Mouse (Mus musculus) midbrain, embryonic 10.5 days (tissue): Measurements from ENCODE around the gene Shank2. TPM values are rescaled to one million over a fixed set of nuclear protein-coding genes. Genes with fewer than 3 reads are reported as not detected.

ENCODE experiments used
- DNase-seq: peaks from one replicate; pipeline ENCODE4 v3.0.0-alpha.2; 2017; ENCODE audit warnings: low spot score
- H3K27ac ChIP-seq: fragments of 300-500 bp; sonication (generic); replicated peaks from 2 replicates; pipeline ENCODE4 v1.5.1; 2016; ENCODE audit warnings: mild to moderate bottlenecking
- H3K27me3 ChIP-seq: fragments of 300-500 bp; sonication (generic); 2 replicates; pipeline ENCODE4 v1.6.1; 2016; ENCODE audit warnings: low read depth, mild to moderate bottlenecking; ENCODE audit not compliant: poor library complexity, severe bottlenecking
- H3K36me3 ChIP-seq: fragments of 300-500 bp; sonication (generic); 2 replicates; pipeline ENCODE4 v1.6.1; 2016; ENCODE audit warnings: mild to moderate bottlenecking, moderate library complexity
- H3K4me1 ChIP-seq: fragments of 300-500 bp; sonication (generic); 2 replicates; pipeline ENCODE4 v1.6.1; 2016
- H3K4me3 ChIP-seq: fragments of 300-500 bp; sonication (generic); 2 replicates; pipeline ENCODE4 v1.5.1; 2016; ENCODE audit warnings: mild to moderate bottlenecking, moderate library complexity
- H3K9me3 ChIP-seq: fragments of 300-500 bp; sonication (generic); replicated peaks from 2 replicates; pipeline ENCODE4 v1.6.1; 2016; ENCODE audit warnings: mild to moderate bottlenecking
- WGBS: fragments of 180-500 bp; shearing (Covaris S2); methylation state at CpG from one replicate; pipeline ENCODE4 v1.1.7; 2016; 5-methylcytosine and 5-hydroxymethylcytosine counted together
- polyA plus RNA-seq: library from polyadenylated mRNA; unstranded; fragments of >200 nt; fragmentation: Nextera tagmentation; extraction: Ambion mirVana; gene quantifications from 2 replicates; pipeline ENCODE4 v1.2.1, GENCODE M21; 2016

The Shank2 gene
- polyA plus RNA-seq, 1 experiment from 2014 or later = 0.91 TPM

DNA sequence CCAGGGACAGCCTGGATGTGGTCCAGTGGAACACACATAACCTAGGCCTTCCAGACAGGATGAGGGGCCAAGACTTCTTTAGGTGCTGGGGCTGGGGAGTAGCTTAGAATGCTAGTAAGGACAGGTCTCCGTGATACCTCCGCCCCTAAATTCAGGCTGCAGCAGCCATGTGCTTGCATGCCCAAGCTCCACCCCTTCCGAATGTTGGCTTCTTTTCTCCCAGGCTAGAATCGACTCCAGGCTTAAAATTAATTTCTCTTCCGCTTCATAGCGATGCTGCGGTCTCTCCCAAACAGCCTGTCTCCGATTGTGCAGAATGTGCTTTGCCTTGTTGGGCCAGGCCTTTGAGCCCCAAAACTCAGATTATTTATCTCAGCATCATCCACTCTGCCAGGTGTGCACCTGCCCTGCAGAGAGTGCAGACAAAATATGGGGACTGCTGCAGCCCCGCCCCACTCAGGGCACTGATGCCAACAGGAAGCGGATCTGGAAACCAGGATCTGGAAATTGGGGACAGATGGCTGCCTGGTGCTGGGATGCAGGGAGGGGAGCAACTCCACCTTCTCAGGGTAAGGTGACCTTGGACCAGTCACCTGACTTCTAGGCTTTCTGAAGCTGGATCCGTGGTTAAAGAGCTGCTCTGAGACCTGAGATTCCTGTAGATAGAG lies 312.8 kb downstream of the Shank2 start:
- Histone ChIP-seq H3K9me3 (no peaks in the 10 kb centered on the region), H3K4me1 (peaks cover 15% of the 10 kb centered on the region), H3K4me3 (no peak overlapping the region), H3K27ac (no peak overlapping the region), H3K27me3 (no peaks in the 10 kb centered on the region), H3K36me3 (no peaks in the 10 kb centered on the region)
- DNase-seq = no peak
- WGBS = 88% methylated on average over 11 of the region's 11 CpGs

DNA sequence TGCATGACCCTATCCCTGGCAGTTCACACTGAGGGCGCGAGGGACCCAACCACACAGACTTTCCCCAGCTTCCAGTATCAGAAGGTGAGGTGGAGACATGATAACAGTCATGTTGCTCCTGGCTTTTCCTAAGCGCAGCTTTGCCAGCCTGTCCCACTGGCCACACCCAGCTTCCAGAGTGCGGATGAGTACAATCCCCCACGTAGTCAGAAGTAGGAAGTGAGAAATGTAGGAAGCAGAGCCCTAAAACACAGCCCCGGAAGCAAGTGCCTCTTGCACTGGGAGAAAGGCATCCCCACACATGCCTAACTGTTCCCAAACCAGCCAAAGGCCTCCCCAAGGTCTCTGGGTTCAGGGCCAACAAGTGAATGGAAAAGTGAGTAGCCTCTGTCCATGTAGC lies 314.5 kb downstream of the Shank2 start:
- H3K9me3 ChIP-seq = no peaks in the 10 kb centered on the region
- DNase-seq = no peak
- WGBS = 85% methylated on average over 6 of the region's 6 CpGs
- peaks cover 15% of the 10 kb centered on the region for H3K4me1 ChIP-seq
- no peak overlapping the region for H3K27ac ChIP-seq
- no peaks in the 10 kb centered on the region for H3K36me3 ChIP-seq
- H3K27me3 ChIP-seq = no peaks in the 10 kb centered on the region
- no peak overlapping the region for H3K4me3 ChIP-seq

DNA sequence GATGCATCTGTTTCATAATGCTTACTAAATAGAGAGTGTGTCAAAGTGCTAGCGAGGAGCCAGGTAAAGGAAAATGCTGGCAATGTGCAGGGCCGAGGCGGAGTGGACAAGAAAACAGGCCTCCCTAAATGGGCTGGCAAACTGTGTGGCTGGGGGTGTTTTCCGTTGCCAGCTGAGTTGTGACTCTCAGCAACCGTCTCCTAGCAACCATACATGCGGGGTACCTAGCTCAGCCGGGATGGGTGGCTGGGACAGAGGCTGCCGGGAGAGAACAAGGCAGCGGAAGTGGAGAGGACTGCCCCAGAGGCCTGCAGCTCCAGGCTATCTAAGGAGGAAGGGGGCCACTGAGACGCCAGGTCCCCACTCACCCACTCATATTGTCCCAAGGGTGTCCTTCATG lies 315.1 kb downstream of the Shank2 start:
- H3K4me3 ChIP-seq = no peak overlapping the region
- no peaks in the 10 kb centered on the region for H3K36me3 ChIP-seq
- H3K27ac ChIP-seq = no peak overlapping the region
- DNase-seq = peak; percentile 44
- H3K27me3 ChIP-seq = no peaks in the 10 kb centered on the region
- 36% methylated on average over 10 of the region's 10 CpGs for WGBS
- H3K9me3 ChIP-seq = no peaks in the 10 kb centered on the region
- H3K4me1 ChIP-seq = peaks cover 15% of the 10 kb centered on the region

DNA sequence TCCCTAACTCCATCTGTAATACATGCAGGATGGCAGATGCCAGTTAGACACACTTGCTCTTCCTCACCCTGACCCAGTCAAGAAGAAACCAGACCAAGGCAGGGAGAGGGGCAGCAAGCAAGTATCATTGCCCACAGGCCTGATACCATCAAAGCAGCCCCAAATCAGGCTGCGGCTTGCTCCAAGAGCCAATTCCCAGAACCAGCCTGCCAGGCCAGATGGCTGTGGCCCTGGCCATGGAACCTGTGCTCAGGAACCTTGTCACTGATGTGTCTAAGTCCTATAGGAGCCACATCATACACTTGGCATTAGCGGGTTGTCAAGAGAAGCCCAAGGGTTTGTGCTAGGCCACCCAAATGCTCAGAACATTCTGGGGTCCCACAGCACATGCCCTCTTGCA lies 322.3 kb downstream of the Shank2 start:
- Histone ChIP-seq H3K36me3 (no peaks in the 10 kb centered on the region), H3K27ac (no peak overlapping the region), H3K4me3 (no peak overlapping the region), H3K9me3 (no peaks in the 10 kb centered on the region), H3K4me1 (no peaks in the 10 kb centered on the region), H3K27me3 (no peaks in the 10 kb centered on the region)
- WGBS = 97% methylated on average over 2 of the region's 2 CpGs
- DNase-seq = no peak

DNA sequence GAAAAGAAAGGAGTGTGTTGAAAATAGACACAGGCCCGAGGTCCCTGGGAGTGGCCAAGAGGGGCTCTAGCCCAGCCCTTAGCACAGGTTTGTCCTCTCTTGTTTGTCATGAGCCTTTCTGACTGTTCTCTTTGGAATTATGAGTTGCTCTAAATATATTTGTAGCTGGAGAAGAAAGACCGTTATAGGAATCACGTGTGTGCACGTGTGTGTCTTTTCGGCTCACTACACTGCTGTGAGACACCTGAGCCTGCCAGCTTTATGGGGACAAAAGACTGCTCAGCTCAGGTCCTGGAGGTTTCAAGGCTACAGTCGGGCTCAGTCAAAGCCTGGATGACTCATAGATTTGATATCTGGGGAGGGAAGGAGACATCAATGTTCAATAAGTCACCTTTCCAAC lies 323.1 kb downstream of the Shank2 start:
- no peak for DNase-seq
- Histone ChIP-seq H3K4me1 (no peaks in the 10 kb centered on the region), H3K27me3 (no peaks in the 10 kb centered on the region), H3K36me3 (no peaks in the 10 kb centered on the region), H3K4me3 (no peak overlapping the region), H3K9me3 (no peaks in the 10 kb centered on the region), H3K27ac (no peak overlapping the region)
- 93% methylated on average over 6 of the region's 6 CpGs for WGBS

DNA sequence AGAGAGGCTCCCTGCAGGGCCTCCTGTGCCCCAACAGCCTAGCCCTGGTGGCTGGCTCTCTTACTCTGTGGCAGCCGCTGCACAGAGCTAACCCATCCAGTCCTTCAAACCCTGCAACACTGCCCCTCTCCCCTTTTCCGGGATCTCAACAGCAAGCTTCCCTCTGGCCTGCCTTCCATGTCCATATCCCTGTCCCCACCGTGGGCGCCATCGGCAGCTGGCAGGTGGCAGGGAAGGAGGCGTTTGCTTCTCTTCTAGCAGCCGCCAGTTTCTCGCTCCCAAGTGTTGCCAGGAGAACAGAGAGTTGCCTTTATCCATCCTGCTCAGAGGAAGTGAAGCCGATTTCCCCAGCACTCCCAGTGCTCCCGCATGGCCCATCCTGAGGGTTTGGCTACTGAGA lies 323.9 kb downstream of the Shank2 start:
- Histone ChIP-seq H3K36me3 (no peaks in the 10 kb centered on the region), H3K4me1 (no peaks in the 10 kb centered on the region), H3K27ac (no peak overlapping the region), H3K9me3 (no peaks in the 10 kb centered on the region), H3K4me3 (no peak overlapping the region), H3K27me3 (no peaks in the 10 kb centered on the region)
- 90% methylated on average over 10 of the region's 10 CpGs for WGBS
- DNase-seq = no peak

DNA sequence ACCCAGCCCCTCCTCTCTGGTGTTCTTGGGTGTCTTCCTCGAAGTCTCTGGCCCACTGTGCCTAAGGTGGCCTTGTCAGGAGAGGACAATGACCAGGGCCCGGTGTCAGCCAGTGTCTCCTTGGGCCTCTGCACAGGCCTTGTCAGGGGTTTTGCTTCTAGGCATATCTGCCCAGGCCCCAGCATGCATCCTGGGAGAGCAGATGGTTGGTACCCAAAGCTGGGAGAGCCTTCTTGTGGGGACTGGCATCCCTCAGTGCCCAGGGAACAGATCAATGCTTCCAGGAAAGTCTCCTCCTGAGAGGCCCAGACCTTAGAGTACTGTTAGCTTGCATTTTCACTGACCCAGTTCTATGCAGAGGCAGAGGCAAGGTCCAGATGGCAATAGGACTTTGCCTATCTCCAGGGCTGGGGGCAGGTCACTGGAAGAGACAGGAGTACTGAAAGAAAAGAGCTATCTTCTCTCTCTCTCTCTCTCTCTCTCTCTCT lies 327.7 kb downstream of the Shank2 start:
- Histone ChIP-seq H3K27me3 (no peaks in the 10 kb centered on the region), H3K9me3 (no peaks in the 10 kb centered on the region), H3K36me3 (no peaks in the 10 kb centered on the region), H3K4me3 (no peak overlapping the region), H3K4me1 (no peaks in the 10 kb centered on the region), H3K27ac (no peak overlapping the region)
- no peak for DNase-seq
- 74% methylated on average over 2 of the region's 2 CpGs for WGBS

DNA sequence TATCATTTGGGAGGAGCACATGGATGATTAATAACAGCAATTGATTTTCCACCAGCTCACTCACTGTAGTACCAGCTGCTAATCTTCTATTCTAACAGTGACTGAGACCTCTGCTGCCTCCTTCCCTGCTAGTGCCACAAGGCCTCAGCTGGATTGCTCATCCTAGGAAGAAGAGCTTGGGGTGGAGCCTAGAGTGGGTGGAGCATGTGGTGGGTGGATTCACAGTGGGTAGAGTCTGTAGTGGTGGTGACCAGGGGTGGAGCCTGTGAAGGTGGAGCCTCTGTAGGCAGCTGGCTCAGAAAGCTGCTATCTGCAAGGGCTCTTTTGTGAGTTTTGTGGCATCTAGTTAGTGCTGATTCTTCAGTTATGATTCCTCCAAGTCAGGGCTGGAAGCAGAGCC lies 334.9 kb downstream of the Shank2 start:
- Histone ChIP-seq H3K36me3 (no peaks in the 10 kb centered on the region), H3K27me3 (no peaks in the 10 kb centered on the region), H3K4me1 (no peaks in the 10 kb centered on the region), H3K4me3 (no peak overlapping the region), H3K9me3 (no peaks in the 10 kb centered on the region), H3K27ac (no peak overlapping the region)
- no peak for DNase-seq

DNA sequence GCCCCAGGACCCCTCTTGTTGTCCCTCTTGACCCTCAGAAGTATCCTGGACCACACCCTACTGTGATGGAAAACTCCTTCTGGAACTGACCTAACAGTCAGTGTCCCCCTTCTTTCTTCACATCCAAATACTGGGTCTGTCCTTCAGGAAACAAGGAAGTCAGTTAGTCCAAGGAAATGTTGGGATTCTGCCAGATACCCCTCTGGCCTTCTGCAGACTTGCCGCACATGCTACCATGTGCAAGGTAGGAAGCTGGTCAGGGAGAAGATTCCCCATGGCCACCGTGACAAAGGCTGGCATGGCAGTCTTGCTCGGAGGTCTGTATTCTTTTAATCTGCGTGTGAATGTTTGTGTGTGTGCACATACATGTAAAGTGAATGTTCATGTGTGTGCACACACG lies 337.0 kb downstream of the Shank2 start:
- Histone ChIP-seq H3K4me3 (no peak overlapping the region), H3K4me1 (no peaks in the 10 kb centered on the region), H3K36me3 (no peaks in the 10 kb centered on the region), H3K27me3 (no peaks in the 10 kb centered on the region), H3K27ac (no peak overlapping the region), H3K9me3 (no peaks in the 10 kb centered on the region)
- no peak for DNase-seq
- WGBS = 87% methylated on average over 5 of the region's 5 CpGs

DNA sequence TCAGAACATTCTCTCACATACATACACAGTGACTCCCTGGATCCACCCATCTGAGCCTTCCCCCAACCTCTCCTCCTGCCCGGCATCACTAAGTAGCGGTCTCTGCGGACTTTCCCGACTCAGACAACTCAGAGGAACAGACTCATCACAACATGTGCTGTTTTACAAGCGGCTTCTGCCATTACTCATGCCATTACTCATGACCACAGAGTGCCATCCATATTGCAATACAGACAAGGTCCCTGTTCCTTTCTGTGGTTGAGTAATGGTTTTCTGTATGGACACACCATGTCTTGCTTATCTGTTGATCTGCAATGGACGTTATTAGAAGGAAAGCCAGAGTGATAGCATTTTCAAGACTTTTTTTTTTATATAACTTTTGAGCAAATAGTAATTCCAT lies 338.6 kb downstream of the Shank2 start:
- DNase-seq = no peak

DNA sequence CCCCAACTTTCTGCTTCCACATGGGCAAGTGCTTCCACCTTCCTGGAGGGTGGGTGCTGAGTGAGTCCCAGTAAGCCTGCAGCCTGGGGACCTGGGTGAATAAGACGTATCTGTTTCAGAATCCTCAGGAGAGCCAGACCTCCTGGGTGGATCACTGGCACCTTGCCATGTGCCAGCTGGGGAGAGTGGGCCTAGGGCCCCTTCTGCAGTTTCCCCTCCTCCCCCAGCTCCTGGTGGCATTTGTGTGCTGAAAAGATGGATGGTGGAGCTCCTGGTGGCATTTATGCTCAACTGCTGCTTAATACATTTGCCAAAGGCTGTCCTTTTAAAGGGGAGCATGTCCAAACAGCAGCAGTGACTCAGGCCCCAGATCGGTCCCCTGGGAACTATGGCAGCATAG lies 364.4 kb downstream of the Shank2 start:
- H3K4me3 ChIP-seq = no peak overlapping the region
- WGBS = 82% methylated on average over 2 of the region's 2 CpGs
- no peaks in the 10 kb centered on the region for H3K27me3 ChIP-seq
- H3K27ac ChIP-seq = no peak overlapping the region
- peaks cover 3% of the 10 kb centered on the region; the same call in 1 of the 2 replicates for H3K4me1 ChIP-seq
- no peaks in the 10 kb centered on the region for H3K36me3 ChIP-seq
- H3K9me3 ChIP-seq = peaks cover 6% of the 10 kb centered on the region; the same call in 1 of the 2 replicates
- no peak for DNase-seq

More for the DNA sequence above, 338.6 kb downstream of the Shank2 start:
- Histone ChIP-seq H3K4me1 (no peaks in the 10 kb centered on the region), H3K27ac (no peak overlapping the region), H3K27me3 (no peaks in the 10 kb centered on the region), H3K36me3 (no peaks in the 10 kb centered on the region), H3K4me3 (no peak overlapping the region), H3K9me3 (no peaks in the 10 kb centered on the region; the same call in 1 of the 2 replicates)
- 89% methylated on average over 6 of the region's 6 CpGs for WGBS

DNA sequence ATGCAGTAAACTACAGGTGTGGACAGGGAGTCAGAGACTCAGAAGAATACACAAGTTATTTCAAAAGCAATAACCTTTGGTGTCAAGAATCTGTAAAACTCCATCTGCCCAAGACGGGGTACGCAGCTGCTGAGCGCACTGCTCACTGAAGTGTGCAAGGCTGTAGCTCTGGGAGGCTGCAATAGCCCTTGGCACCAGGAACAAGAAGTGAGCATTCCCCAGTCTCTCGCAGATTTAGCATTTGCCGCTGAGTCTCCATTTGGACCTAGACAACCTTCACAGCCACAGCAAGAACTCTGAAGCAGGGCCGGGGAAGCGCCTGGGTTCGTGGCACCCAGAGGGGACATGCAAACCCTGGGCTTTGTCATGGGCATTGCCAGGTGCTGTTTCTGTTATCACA lies 371.3 kb downstream of the Shank2 start:
- Histone ChIP-seq H3K27me3 (no peaks in the 10 kb centered on the region), H3K9me3 (no peaks in the 10 kb centered on the region), H3K4me1 (peaks cover 2% of the 10 kb centered on the region; the same call in 1 of the 2 replicates), H3K36me3 (no peaks in the 10 kb centered on the region), H3K4me3 (no peak overlapping the region), H3K27ac (no peak overlapping the region)
- DNase-seq = no peak
- WGBS = 88% methylated on average over 8 of the region's 8 CpGs

DNA sequence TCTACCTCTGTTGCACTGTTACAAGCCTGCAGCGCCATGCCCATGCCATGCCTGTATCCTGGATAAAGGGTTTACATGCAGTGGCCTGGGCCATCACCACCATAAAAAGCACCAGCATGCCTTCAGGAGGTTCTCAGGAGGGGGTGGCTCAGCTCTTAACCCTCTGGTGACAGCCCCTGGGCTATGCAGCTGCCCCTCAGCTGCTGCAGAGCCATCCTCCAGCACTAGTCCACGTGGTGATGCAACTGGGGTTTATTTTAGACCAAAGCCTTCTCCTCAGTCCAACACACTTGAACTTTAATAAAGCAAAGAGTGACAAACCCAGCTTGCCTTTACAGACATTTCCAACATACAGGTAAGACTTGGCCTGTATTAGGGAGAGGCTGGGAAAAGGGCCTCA lies 373.8 kb downstream of the Shank2 start:
- H3K27ac ChIP-seq = no peak overlapping the region
- no peaks in the 10 kb centered on the region for H3K27me3 ChIP-seq
- WGBS = 85% methylated on average over 2 of the region's 2 CpGs
- H3K36me3 ChIP-seq = no peaks in the 10 kb centered on the region
- no peak overlapping the region for H3K4me3 ChIP-seq
- DNase-seq = no peak
- H3K9me3 ChIP-seq = no peaks in the 10 kb centered on the region
- H3K4me1 ChIP-seq = peaks cover 22% of the 10 kb centered on the region

DNA sequence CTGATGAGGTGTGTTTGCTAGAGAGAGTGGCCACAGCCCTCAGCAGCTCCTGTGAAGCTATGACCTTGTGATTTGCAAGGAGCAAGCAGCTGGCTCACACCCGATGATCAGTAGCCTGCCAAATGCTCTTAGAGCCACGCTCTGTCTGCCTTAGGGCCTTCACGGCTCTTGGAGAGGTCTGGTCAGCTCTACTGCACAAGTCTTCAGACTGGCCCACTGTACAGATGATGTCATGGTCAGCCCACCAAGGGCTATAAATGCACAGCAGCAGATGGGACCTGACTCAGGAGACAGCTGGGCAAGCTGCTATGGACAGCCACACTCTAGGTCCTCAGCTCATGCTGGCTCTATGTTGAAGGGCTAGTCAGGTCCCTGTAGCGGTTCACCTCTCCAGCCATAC lies 376.5 kb downstream of the Shank2 start:
- Histone ChIP-seq H3K36me3 (no peaks in the 10 kb centered on the region), H3K27me3 (no peaks in the 10 kb centered on the region), H3K9me3 (no peaks in the 10 kb centered on the region), H3K27ac (peak overlapping the region; percentile 25; the same call in 1 of the 2 replicates), H3K4me3 (no peak overlapping the region), H3K4me1 (peaks cover 22% of the 10 kb centered on the region)
- no peak for DNase-seq
- 84% methylated on average over 4 of the region's 4 CpGs for WGBS
